Mouse (Mus musculus): ENCODE results near the gene Cacna2d3.

- TF ChIP-seq CTCF (IDR thresholded peaks at IDR 0.05; ENCODE audit: low read depth, low read length) (no peak), POLR2AphosphoS5 (IDR thresholded peaks at IDR 0.05; ENCODE audit: insufficient replicate concordance, low read depth, low read length) (no peak), GATA1 (IDR thresholded peaks at IDR 0.05; ENCODE audit: borderline replicate concordance, low read length) (no peak), TAL1 (conservative IDR thresholded peaks at IDR 0.05; ENCODE audit: low read depth, low read length) (no peak), GATA2 (IDR thresholded peaks at IDR 0.05; ENCODE audit: borderline replicate concordance, low read depth, low read length) (no peak)
These were observed 530.2 kb downstream of the Cacna2d3 start for GRCm38 (mm10) chr14:29191426-29191825.

Measured in G1E (cell line).